Mouse (Mus musculus): ENCODE measurements around the gene Mybpc1.
"Not testable (repeated sequence)": the region's sequence is repeated elsewhere in the genome, so short reads cannot be mapped to it uniquely, and the experiment has no call there.

Mybpc1 gene

GRCm38 (mm10) chr10:88550225-88550624, 54.7 kb downstream of the Mybpc1 start:
- DNase-seq (ENCODE audit: low read depth) = no peak

GRCm38 (mm10) chr10:88547635-88548034, 57.3 kb downstream of the Mybpc1 start:
- no peak for DNase-seq (ENCODE audit: low read depth)

GRCm38 (mm10) chr10:88530631-88531030, 74.3 kb downstream of the Mybpc1 start:
- DNase-seq (ENCODE audit: low read depth) = no peak

GRCm38 (mm10) chr10:88524016-88524415, 80.9 kb downstream of the Mybpc1 start:
- no peak for DNase-seq (ENCODE audit: low read depth)

GRCm38 (mm10) chr10:88523212-88523611, 81.7 kb downstream of the Mybpc1 start:
- no peak for DNase-seq (ENCODE audit: low read depth)

- DNase-seq (ENCODE audit: low read depth) = no peak
Observed at GRCm38 (mm10) chr10:88522795-88523194, 82.2 kb downstream of the Mybpc1 start.

DNA sequence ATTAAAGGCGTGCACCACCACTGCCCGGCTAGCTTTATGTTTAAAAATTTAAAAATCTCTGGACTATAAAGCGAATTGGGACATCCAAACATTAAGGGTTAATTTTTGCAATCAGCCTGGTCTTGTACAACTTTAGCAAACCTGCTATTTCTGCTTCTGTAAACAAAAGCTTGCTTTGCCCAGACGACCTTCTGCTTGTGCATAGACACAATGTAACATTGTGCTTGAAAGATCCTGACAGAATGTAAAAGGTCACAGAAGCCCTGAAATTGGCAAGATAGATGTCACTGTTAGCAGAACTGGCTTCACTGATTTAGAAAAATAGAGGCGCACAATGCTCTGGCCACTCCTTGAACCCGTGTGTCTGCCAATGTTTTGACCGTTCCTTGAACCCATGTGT, 89.9 kb downstream of the Mybpc1 start:
- DNase-seq (ENCODE audit: low read depth) = not testable (repeated sequence)

GRCm38 (mm10) chr10:88514495-88514894, 90.5 kb downstream of the Mybpc1 start:
- DNase-seq (ENCODE audit: low read depth) = no peak

GRCm38 (mm10) chr10:88513574-88514135, 91.3 kb downstream of the Mybpc1 start:
- no peak for DNase-seq (ENCODE audit: low read depth)

DNA sequence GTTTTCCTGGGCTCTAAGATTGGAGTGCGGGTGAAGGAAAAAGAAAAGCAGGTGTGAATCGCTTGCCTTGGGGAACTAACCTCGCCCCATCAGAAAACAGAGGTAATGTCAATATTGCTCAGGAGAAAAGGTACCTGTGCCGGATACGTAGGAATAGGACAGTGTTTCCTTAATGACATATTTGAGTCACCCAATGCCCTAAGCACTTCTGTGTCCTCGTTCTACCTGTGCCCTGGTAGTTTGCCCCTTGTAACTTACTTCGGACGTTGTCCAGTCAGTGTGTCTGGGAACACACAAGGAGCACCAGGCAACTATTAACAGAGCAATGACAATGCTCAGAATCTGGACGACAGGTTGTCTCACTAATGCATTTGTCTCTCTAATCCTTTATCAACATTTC, 93.6 kb downstream of the Mybpc1 start:
- no peak for DNase-seq (ENCODE audit: low read depth)

- no peak for DNase-seq (ENCODE audit: low read depth)
Observed at GRCm38 (mm10) chr10:88510503-88511271, 94.3 kb downstream of the Mybpc1 start.

DNA sequence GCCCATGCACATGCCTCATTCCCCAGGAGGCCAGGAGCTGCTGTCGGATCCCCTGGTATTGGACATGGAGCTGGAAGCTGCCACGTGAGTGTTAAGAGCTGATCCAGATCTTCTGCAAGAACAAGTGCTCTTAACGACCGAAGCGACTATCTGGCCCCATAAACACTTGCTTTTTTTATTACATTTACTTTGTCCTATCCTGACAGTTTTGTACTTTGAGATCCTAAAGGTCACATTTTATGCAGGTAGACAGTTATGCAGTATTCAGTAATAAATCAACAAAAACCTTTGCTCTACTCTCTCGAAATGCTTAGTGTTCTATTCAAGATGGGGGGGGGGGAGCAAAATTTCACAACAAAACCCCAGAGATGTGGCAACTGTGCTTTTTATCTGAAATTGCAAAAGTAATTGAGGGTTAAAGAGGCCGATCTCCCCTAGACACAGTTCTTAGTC, 97.2 kb downstream of the Mybpc1 start:
- no peak for DNase-seq (ENCODE audit: low read depth)

GRCm38 (mm10) chr10:88505256-88505655, 99.7 kb downstream of the Mybpc1 start:
- no peak for DNase-seq (ENCODE audit: low read depth)

- DNase-seq (ENCODE audit: low read depth) = no peak
Observed at GRCm38 (mm10) chr10:88504481-88504880, 100.5 kb downstream of the Mybpc1 start.

GRCm38 (mm10) chr10:88503421-88504314, 101.3 kb downstream of the Mybpc1 start, which contains the start of gene Chpt1:
TSS of gene Chpt1 (minus strand) at chr10:88504073.
- DNase-seq (ENCODE audit: low read depth) = peak; percentile 82

DNA sequence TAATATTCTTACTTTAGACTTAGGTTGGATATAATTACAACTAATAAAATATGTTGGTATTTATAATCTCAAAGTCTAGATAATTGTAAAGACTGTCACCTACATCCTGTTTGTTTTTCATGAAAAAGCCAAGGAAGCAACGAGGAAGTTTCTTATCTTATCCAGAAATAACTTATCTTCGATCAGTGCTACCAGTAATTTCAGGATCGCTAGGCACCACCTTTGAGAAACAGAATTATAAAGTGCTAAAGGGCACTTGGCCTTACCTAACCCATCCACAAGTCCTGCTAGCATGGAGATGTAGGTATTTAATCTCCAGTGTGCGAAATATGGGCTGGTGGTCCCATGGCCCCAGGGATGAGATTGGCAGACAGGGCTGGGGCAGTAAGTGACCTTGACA, 102.0 kb downstream of the Mybpc1 start:
- no peak for DNase-seq (ENCODE audit: low read depth)

- DNase-seq (ENCODE audit: low read depth) = no peak
Observed at GRCm38 (mm10) chr10:88501886-88502765, 102.8 kb downstream of the Mybpc1 start.

DNA sequence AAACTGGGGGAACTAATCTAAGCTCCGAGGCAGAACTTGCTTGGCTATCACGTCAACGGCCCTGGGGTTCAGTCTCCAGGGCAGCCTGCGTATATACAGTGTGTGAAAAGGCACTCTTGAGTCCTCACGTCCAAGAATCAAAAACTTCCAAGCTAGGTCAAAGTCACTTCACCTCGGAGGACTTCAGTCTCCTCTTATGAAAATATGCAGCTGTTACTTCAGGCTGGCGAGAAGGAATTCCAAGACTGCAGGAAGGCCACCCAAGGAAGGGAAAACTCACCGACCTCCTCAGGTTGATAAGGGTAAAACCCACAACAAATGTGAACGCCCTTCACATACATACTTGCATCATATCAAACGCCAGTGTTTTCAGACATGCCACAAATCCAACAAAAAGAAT, 103.6 kb downstream of the Mybpc1 start:
- no peak for DNase-seq (ENCODE audit: low read depth)

GRCm38 (mm10) chr10:88499993-88500392, 105.0 kb downstream of the Mybpc1 start:
- no peak for DNase-seq (ENCODE audit: low read depth)

DNA sequence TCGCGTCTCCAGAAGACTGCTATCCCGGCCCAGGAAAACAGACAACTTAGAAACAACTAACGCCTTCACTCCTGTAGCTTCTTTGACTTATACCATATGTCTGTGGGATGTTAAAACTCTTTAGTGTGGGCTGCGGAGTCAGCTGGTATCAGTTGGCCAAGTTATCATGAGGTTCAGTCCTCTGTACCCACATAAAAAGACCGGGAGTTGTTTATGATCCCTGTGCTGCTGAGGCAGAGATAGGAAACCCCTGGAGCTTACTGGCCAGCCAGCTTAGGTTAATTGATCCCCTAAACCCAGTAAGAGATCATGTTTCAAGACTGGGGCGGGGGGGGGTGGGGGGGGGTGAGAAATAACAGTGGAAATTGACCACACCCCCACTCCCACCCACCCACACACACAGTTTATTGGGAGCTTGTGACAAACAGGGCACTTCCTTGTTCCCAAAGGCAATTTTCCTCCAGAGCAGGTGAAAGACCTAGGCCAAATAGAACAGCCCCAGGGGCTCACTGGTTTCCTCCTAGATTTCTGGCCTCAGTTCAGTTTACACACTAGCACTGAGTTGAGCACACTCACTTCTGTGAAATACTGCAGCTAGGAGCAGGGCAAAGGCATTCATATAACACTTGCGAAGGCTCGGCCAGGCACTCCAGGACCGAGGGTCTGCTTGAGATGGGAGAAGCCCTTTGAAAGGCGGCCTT, 107.9 kb downstream of the Mybpc1 start:
- DNase-seq (ENCODE audit: low read depth) = no peak

Data from naive thymus-derived CD4-positive, alpha-beta T cell, adult 2 months (primary cell).